Mouse (Mus musculus) left cerebral cortex, adult 18-20 months (tissue): ENCODE results near the gene Rbp2. TPM values are rescaled to one million over a fixed set of nuclear protein-coding genes. Genes with fewer than 3 reads are reported as not detected.

Experiments
- DNase-seq, 2 experiments: peaks; one replicate each; pipeline ENCODE4 v3.0.0; 2021 to 2022; ENCODE audit warnings: low spot score in 2 of 2, mixed read lengths in 1 of 2
- total RNA-seq, 2 experiments: library from RNA; stranded (reverse); gene quantifications; 2 replicates each; pipeline ENCODE4 v1.2.3; 2021

The Rbp2 gene
- total RNA-seq, 2 experiments from 2014 or later, result not detected

DNA sequence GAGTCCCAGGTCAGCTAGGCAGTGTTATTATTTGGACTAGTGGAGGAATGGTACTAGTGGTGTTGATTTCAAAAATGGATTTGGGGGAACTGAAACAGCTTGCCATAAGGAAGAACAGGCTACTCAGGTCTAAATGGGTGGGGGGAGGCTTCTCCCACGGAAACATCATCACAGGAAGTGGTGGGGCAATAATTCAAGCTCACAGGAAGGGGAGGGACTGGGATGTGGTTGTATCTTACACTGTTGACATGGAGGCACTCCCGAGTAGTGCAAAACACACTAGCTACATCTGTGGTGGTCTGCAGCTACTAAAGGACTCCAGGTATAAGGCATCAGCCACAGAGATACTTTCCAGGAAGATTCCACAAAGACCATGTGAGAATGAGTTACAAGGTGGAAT is 38.0 kb downstream of the Rbp2 start:
- no peak for DNase-seq

DNA sequence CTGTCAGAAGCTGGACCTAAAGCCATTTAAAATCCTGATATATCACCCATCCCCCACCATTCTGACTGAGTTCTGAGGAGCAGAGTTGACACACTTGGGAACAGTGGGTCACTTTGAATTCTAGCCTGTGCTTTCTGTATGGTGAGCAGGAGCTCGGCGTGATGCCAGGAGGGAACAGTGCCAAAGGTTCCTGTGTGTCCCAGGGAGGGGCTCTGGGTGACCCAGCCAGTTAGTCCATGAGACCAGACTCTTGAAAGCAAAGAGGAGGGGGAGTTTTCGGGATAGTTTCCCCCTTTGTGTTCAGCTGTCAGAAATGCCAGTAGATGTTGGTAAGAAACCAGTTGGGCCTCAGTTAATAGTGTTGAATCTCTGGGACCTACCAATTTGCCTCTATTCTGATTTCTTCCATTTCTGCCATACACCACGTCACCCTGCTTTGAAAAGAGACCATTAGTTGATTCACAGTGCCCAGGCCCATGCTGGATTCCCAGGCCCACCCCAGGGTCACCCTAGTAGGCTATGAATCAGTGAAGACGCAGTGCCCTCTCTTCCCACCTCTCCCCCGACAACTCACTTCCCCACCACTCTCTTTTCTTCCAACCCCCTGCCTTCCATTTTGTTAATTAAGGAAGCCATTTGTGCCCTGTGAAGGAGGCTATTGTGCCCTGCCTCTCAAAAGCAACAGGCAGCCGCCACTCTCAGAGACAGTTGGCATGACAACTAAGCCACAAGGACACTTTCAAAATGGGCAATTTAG is 39.0 kb downstream of the Rbp2 start:
- no peak for DNase-seq

DNA sequence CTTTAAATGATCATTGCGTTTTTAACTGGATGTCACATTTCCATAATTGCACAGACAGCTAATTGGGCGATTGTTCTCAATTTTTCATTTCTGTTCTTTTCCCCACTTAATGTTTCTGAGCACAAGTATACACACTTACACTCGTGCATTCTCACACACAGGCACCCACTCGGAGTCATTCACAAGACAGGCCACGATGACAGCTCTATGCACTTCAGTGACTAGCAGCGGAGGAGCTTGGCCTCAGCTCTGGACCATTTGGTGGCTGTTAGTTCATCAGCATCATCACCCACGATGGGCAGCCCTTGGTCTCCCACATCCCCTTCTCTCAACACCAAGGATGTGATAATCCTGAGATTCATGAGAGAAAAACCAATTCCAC is 39.6 kb downstream of the Rbp2 start:
- DNase-seq, result no peak

DNA sequence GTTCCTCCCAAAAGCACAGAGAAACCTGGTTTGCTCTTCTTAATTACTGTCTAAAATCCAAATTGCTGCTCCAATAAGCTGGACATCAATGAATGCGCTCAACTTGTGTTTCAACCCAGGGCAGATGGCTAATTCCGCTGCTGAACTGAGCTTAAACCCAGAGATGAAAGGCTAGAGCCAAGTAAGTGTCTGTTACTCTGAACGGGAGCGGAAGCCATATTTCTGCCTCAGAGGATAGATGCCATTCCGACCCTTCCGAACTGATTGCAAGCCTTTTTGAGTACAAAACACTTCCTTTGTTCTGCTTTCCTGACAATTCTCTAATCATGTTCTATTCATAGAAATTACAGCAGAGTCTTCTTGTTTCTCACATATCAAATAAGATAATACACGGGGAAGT is 41.3 kb downstream of the Rbp2 start:
- no peak for DNase-seq

DNA sequence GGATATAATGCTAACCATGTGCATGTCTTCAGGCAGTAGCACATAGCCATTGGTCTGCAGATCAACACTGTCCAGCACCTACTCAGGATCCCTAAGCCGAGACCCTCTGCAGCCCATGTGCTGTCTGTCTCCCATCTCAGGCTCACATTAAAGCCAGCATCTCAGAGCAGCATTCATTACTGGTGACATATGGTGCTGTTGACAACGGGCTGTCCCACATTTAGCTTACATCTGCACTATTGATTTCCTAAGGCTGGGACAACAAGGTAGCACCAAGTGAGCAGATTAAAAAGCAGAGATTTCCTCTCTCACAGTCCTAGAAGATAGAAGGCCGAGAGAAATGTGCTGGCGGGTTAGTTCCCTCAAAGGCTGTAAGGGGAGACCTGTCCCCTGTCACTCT is 43.9 kb downstream of the Rbp2 start:
- no peak for DNase-seq

DNA sequence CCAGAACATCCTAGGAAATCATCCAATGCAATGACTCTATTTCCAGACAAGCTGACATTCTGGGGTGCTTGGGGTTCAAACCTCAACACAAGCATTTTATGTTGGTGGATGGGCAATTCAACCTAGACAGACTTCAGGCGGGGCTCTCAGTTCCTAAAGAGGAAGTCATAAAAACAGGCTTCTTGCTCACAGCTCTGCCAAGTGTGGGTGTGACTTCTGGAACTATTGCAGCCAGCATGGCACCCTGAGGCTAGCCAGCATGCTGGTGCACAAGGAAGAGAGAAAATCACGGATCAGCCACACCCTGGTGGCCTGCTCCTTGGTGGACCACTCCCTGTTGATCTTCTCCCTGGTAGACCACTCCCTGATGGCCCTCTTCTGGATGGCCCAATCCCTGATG is 45.1 kb downstream of the Rbp2 start:
- DNase-seq, result no peak

DNA sequence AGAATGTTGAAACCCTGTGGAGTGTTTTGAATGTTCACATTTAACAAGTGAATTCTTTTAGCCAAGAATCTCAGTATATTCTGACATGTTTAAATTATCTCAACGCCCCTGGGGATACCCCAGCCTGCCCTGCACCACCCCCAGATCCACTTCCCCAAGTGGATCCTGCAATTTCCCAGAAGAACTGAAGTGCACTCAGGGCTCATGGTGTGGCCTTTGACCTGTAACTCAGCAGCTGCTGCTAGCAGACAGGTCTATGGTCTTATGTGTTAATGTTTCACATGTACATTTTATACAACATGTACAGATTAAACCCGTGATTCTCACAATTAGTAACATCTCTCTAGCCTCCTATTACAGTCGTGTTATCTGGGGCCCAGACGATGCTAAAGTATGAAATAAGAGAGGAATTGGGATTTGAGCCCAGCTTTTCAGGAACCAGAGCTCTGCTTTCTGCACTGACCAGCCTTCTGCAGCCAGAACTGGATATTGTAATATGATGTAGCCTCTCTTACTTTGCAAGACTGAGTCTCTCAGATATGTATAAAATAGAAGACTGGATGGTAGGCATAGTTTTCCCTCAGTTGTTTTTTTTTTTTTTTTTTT is 48.9 kb downstream of the Rbp2 start:
- DNase-seq, result no peak

DNA sequence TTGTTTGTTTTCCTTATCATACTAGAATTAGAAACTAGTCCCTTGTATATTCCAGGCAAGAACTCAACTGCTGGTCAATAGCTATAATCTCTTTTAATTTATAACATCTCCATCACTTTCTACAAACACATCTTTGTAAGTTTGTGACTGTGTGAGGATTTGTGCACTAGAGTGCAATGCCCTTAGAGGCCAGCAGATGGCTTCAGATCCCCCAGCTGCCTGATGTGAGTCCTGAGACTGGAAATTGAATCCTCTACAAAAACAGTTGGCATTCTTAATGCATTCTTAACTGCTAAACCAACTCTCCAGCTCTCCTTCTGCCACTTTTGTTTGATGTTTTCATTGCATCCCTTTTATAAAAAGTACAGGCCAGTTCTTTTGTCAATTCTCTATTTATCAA is 49.8 kb downstream of the Rbp2 start:
- DNase-seq, result no peak

DNA sequence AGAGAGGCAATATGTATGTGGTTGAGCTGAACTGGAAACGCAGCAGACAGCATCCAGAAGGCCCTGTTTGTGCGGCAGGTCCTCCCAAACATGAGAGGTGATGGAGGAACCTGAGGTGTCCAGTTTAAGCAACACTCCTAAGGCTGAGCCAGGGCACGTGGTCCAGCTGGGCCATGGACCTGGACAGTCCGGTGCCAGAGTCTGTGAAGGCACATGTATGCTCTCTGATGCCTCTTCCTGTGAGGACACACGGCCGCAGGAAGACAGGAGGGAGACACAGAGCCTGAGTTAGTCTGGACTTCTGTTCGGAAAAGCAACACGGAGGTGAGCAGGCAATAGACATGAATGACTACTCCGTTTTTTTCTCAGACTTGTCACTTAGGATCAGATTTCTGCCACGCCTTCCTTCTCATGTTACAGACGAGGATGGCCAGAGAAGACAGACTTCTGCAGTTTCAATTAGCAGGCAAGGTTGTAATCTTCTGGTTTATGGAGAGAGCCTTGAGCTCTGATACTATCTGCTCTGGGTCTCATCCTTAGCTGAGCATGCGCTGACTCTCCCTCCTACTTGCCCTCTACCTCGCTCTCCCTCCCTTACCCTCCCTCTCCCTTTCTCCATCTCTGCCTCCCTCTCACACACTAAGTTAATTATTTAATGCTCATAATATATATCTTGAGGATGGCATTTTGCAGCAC is 52.2 kb downstream of the Rbp2 start:
- DNase-seq, result no peak

DNA sequence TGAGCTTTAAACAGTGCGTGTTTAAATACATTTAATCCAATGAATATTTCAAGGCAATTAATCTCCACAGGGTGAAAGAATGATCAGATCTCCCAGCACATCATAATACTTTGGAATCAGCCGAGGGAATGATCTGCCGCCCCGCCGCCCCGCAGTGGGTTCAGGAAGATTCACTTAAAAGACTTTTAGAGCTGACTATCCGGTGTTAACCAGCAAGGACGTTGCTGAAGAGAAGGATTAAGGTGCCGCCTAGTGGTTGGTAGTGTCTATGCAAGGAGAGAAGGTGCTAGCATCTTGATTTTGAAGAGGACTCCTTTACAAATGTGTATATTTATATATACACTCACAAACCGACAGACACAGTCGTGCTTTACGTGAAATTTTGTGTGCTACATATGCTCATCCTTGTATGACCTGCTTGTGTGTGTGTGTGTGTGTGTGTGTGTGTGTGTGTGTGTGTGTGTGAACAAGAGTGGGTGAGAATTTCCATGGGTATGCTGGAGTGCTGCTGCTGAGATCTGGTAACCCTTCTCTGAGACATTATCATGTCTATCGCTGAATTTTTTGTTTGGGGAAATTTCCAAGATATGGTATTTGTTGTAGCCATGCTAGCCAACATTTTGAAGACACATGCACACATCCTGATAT is 52.9 kb downstream of the Rbp2 start:
- peak; percentile 77 to 83 for DNase-seq

DNA sequence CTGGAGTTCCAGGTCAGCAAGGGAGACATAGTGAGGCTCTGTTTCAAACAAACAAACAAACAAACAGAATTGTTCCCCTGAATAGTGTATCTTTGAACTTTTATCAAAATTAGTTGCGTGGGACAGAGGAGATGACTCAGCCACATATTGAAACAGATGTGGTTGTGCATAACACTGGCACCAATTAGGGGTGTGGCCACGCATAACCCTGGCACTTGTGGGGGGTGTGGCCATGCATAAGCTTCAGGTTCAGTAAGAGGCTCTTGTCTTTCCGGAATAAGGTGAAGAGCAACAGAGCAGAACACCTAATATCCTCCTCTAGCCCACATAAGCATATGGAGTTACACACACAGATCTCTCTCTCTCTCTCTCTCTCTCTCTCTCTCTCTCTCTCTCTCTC is 58.1 kb downstream of the Rbp2 start:
- no peak for DNase-seq

Other genes starting within 250 kb of the Rbp2 start
- gene Nmnat3, start 198.7 kb upstream of the Rbp2 start, total RNA-seq, result 1 to 10 TPM; 1.7 to 2.3 TPM
- 1 to 10 TPM; 6.7 to 7.2 TPM for gene Rbp1, start 63.2 kb upstream of the Rbp2 start, total RNA-seq
- 10 to 100 TPM; 89.2 to 92.7 TPM for gene Copb2, start 77.6 kb downstream of the Rbp2 start, total RNA-seq
- gene Mrps22, start 115.5 kb downstream of the Rbp2 start, total RNA-seq, result 10 to 100 TPM; 29.3 to 30.0 TPM